Mouse (Mus musculus) layer of hippocampus, adult 6 months (tissue): Measurements from ENCODE around the gene Lsm12. TPM values are rescaled to one million over a fixed set of nuclear protein-coding genes. Genes with fewer than 3 reads are reported as not detected.

ENCODE experiments used
- long read RNA-seq, 2 experiments: library from polyadenylated mRNA; unstranded; transcript quantifications; one replicate each; pipeline ENCODE4 v2.0.0; 2019 to 2020
- microRNA-seq: library from miRNA; unstranded; fragments of <30 nt; microRNA quantifications from one replicate; pipeline ENCODE4 v1.2.0, GENCODE M21; 2020
- polyA plus RNA-seq: library from polyadenylated mRNA; unstranded; fragments of <200 nt; fragmentation: Nextera tagmentation; gene quantifications from 2 replicates; pipeline ENCODE4 v1.2.3, GENCODE M21; 2021

Gene Lsm12
- polyA plus RNA-seq, result 107 and 134 TPM in 2 replicates
- long read RNA-seq, experiment 1, transcript Lsm12-201 (5 exons, 2,256 nt), result major isoform, 42 of 48 reads
- long read RNA-seq, experiment 1, partial matches to known transcripts, result 1 of 48 reads
- long read RNA-seq, experiment 1, other reads (novel, unspliced or antisense), result 5 of 48 reads
- long read RNA-seq, experiment 2, transcript Lsm12-201 (5 exons, 2,256 nt), result major isoform, 56 of 62 reads
- long read RNA-seq, experiment 2, partial matches to known transcripts, result 2 of 62 reads
- long read RNA-seq, experiment 2, other reads (novel, unspliced or antisense), result 4 of 62 reads

DNA sequence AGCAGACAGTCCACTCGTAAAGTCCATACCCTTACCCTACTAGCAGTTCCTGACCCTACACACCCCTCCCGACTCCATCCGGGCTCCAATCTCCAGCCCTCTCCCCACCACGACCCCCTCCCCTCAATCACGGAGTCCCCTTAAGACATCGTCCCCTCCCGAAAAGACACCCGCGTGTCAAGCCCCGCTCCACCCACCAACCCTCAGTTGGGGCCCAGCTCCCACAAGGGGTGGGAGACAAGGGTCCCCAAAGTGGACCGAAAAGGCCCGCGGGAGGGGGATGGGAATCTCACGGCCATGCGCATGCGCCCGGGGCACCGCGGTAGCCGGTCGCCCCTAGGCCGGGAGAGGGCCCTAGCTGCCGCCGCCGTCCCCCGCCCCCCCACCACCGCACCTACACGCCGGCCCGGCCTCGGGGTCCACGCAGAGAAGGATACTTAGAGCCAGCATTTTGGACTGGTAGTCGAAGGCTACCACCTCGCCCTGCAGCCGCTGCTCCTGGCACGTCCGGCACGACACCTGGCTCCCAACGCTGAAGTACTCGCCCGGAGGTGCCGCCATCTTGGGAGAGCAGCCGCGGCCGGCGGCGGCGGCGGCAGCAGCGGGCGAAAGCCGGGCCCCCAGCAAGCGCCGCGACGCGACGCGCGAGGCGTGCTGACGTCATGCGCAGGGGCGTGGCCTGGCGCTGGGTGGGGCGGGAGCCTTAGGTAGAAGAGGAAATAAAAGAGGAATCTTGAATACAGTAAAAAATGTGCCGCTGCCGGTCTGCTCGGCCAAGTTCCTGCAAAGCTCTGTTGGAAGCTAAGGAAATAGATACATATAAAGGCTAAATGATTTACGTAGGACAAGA lies at the start of gene Lsm12:
Gene Lsm12, minus strand, starts transcription at position 651 of the 850 bp plus-strand sequence.

DNA sequence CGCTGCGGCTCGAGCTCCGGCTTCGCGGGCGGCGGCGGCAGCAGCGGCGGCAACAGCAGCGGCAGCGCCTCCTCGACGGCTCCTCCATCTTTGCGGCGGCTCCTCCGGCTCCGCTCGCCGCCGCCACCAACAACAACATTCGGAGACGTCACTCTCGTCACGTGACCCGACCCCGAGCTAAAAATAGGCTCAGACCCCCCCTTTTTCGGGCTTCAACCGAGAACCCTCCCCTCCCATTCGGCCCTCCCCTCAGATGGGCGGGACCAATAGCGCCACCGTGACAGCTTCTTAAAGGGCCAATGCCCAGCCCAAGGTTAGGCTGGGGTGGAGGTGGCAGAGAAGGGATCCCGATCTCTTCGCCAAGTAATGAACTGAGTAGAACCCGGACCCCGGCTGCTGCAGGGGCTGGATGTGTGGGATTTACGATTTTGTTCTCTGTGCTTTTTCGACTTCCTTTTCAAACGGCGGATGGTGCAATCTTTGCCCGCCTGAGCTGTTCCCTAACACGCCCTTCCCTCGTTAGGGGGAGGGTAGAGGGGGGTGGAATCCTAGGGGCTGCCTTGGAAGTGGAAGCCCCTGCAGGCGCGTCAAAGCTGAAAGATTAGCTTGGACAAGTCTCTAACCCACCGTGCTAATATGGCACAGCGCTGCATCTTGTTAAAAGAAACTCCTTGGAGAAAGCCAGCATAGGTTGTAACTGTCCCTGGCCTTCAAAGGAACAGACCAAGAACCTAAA lies 45.1 kb upstream of the Lsm12 start, which contains the start of gene Hdac5:
Gene Hdac5, minus strand, starts transcription at position 161 of the 736 bp plus-strand sequence.

DNA sequence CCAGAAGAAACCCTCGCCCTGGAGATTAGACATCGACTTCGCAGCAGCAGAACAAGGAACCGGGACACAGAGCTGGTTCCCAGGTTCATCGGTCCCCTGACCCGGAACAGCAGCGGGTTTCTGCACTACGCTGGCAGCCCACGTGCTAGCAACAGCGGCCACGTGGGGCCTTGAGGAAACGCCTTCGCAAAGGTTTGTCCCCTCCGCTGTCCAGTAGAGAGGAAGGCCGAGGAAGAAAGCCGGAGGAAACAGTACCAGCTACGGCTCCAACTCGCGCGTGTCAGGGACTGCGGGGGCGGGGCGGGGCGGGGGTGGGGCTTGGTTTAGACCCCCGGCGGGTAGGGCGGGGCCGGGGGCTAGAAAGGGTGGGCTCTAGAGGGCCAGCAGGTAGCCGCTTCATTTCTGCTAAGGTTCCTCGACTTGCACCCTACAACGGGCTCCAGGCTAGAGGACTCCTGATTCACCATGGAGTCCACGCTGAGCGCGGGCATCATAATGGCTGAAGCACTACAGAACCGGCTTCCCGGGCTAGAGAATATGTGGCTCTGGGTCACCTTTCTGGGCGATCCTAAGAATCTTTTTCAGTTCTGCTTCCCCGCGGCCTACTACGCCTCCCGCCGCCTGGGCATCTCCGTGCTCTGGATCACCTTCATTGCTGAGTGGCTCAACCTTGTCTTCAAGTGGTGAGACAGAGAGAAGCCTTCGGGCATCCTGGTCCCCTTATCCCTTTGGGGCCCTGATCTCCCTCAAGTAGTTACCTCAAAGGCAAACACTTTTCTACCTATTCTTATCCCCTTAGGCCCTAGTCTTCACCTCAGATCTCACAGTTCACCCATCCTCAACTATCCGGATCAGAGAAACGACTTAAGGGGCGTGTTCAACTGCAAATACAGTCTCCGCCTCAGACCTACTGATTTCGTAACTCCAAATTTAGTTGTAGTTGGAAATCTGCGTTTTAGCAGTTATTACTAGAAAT lies 4.7 kb upstream of the Lsm12 start, which contains the start of gene G6pc3:
Gene G6pc3, plus strand, starts transcription at position 160 of the 976 bp plus-strand sequence.

DNA sequence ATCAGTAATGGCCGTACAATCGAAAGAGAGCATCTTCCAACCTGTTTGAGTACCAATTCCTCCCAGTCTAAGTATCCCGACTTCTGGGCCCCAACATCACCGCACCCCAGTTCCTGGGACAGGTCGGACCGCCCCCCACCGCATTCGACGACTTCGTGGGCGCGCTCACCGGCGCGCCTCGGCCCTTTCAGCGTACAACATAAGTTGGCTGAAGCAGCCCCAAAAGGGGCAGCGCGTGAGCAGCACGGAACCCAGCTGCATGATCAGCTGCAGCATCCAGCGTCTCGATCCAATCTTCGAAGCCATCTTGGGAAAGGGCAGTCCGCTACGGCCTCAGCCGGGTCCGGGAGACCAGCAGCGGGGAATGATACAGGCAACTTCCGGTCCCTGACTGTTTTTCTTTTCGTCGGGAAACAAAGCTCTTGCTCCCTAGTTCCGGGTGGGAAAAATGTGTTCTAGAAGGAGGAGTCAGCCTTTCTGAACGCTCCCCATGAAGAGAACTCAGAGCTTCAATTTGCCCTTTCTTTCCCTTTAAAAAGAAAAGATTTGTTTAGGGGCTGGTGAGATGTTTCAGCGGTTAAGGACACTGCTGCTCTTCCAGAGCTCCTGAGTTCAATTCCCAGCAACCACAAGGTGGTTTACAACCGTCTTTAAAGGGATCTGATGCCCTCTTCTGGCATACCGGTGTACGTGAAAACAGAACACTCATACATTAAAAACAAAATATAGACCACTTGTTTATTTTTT lies 28.9 kb downstream of the Lsm12 start, which contains the start of gene Tmem101:
Gene Tmem101, minus strand, starts transcription at position 366 of the 747 bp plus-strand sequence.

DNA sequence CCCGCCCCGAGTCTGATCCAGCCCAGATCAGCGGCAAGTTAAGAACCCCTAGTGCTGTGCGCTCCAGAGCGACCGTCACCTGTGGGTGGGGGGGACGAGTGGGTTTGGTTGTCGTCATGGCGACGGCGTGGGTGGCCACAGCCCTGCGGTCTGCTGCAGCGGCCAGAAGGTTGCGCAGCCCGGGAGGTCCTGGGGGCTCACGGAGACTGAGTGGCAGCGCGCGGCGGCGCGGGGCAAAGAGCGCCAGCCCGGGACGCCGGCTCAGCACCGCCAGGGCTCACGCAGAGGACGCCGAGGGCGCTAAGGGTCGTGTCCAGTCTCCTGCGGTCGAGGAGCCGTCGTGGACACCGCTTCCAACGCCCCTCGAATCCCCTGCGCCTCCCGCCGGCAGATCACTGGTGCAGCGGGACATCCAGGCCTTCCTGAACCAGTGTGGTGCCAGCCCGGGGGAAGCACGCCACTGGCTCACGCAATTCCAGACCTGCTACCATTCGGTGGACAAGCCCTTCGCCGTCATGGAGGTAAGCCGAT lies 39.6 kb downstream of the Lsm12 start, which contains the start of gene Nags:
Gene Nags, plus strand, starts transcription at position 43 of the 531 bp plus-strand sequence.

Small RNA genes within 50 kb of the gene (microRNA-seq; reads per million reads assigned to microRNA genes)
- 2.1 reads per million, percentile 3 among the genes with 10 or more reads in this experiment for gene Mir8101

Other genes with a start within 250 kb of the Lsm12 start
- 0.06 TPM in 1 of 2 replicates, not detected in the other for gene Sost, start 218.3 kb downstream of the Lsm12 start, polyA plus RNA-seq
- gene Cfap97d1, start 201.0 kb downstream of the Lsm12 start, polyA plus RNA-seq, result not detected in 2 replicates
- gene Dusp3, start 198.3 kb downstream of the Lsm12 start, polyA plus RNA-seq, result 144 and 214 TPM in 2 replicates
- 27.7 and 28.5 TPM in 2 replicates for gene Mpp3, start 156.8 kb downstream of the Lsm12 start, polyA plus RNA-seq
- gene Cd300lg, start 143.8 kb downstream of the Lsm12 start, polyA plus RNA-seq, result 0.13 and 0.15 TPM in 2 replicates
- 29.7 and 35.5 TPM in 2 replicates for gene Mpp2, start 96.8 kb downstream of the Lsm12 start, polyA plus RNA-seq
- not detected in 2 replicates for gene Ppy, start 84.0 kb downstream of the Lsm12 start, polyA plus RNA-seq
- gene Pyy, start 77.5 kb downstream of the Lsm12 start, polyA plus RNA-seq, result not detected in 2 replicates
- not detected in 2 replicates for gene Nags, start 39.8 kb downstream of the Lsm12 start, polyA plus RNA-seq
- gene Tmem101, start 28.9 kb downstream of the Lsm12 start, polyA plus RNA-seq, result 47.2 and 48.5 TPM in 2 replicates
- gene G6pc3, start 4.3 kb upstream of the Lsm12 start, polyA plus RNA-seq, result 29.6 and 35.3 TPM in 2 replicates
- 47.2 and 53.7 TPM in 2 replicates for gene Hdac5, start 44.9 kb upstream of the Lsm12 start, polyA plus RNA-seq
- gene BC030867, start 63.6 kb upstream of the Lsm12 start, polyA plus RNA-seq, result 0.78 and 0.94 TPM in 2 replicates
- gene Asb16, start 83.4 kb upstream of the Lsm12 start, polyA plus RNA-seq, result 0.85 and 1.0 TPM in 2 replicates
- gene Tmub2, start 99.6 kb upstream of the Lsm12 start, polyA plus RNA-seq, result 78.0 and 93.2 TPM in 2 replicates
- 7.8 and 8.8 TPM in 2 replicates for gene Atxn7l3, start 111.3 kb upstream of the Lsm12 start, polyA plus RNA-seq
- 40.1 and 42.9 TPM in 2 replicates for gene Ubtf, start 134.4 kb upstream of the Lsm12 start, polyA plus RNA-seq
- not detected in 2 replicates for gene Slc4a1, start 180.9 kb upstream of the Lsm12 start, polyA plus RNA-seq
- gene Rundc3a, start 208.1 kb upstream of the Lsm12 start, polyA plus RNA-seq, result 43.5 and 51.4 TPM in 2 replicates
- 150 and 172 TPM in 2 replicates for gene Slc25a39, start 222.7 kb upstream of the Lsm12 start, polyA plus RNA-seq
- gene Grn, start 245.0 kb upstream of the Lsm12 start, polyA plus RNA-seq, result 48.7 and 49.4 TPM in 2 replicates